Mouse (Mus musculus) kidney, embryonic 16.5 days (tissue): ENCODE results near the gene Serinc5. TPM values are rescaled to one million over a fixed set of nuclear protein-coding genes. Genes with fewer than 3 reads are reported as not detected.

Experiments
- ATAC-seq: fragments of 200-750 bp; cut with Nextera tagmentation; 2 replicates; pipeline ENCODE4 v1.8.0; 2017; ENCODE audit warnings: moderate TSS enrichment; ENCODE audit not compliant: low FRiP score, low TSS enrichment
- H3K27ac ChIP-seq: fragments of 300-500 bp; sonication (generic); 2 replicates; pipeline ENCODE4 v1.5.1; 2014; ENCODE audit warnings: low read length
- H3K27me3 ChIP-seq: fragments of 300-500 bp; sonication (generic); 2 replicates; pipeline ENCODE4 v1.6.1; 2014; ENCODE audit warnings: low read length, control low read depth, mixed read lengths; ENCODE audit not compliant: insufficient read depth
- H3K36me3 ChIP-seq: fragments of 300-500 bp; sonication (generic); 2 replicates; pipeline ENCODE4 v1.6.1; 2014; ENCODE audit warnings: low read length, control low read depth, mixed read lengths; ENCODE audit not compliant: insufficient read depth
- H3K4me1 ChIP-seq: fragments of 300-500 bp; sonication (generic); 2 replicates; pipeline ENCODE4 v1.6.1; 2014; ENCODE audit warnings: low read length, control low read depth, mixed read lengths; ENCODE audit not compliant: insufficient read depth
- H3K4me2 ChIP-seq: fragments of 300-500 bp; sonication (generic); replicated peaks from 2 replicates; pipeline ENCODE4 v1.6.1; 2014; ENCODE audit warnings: low read depth, low read length
- H3K4me3 ChIP-seq: fragments of 300-500 bp; sonication (generic); 2 replicates; pipeline ENCODE4 v1.5.1; 2014; ENCODE audit warnings: mild to moderate bottlenecking, low read length
- H3K9ac ChIP-seq: fragments of 300-500 bp; sonication (generic); replicated peaks from 2 replicates; pipeline ENCODE4 v1.6.1; 2014; ENCODE audit warnings: low read length
- H3K9me3 ChIP-seq: fragments of 300-500 bp; sonication (generic); 2 replicates; pipeline ENCODE4 v1.6.1; 2016; ENCODE audit warnings: low read length, control low read depth
- WGBS: fragments of 180-500 bp; shearing (Covaris S2); extraction: QIAGEN DNeasy Blood & Tissue Kit; methylation state at CpG from one replicate; pipeline ENCODE4 v1.1.7; 2014; 5-methylcytosine and 5-hydroxymethylcytosine counted together
- polyA plus RNA-seq: library from polyadenylated mRNA; unstranded; fragments of >200 nt; fragmentation: Nextera tagmentation; extraction: Ambion mirVana; gene quantifications from 2 replicates; pipeline ENCODE4 v1.2.1, GENCODE M21; 2015

Serinc5 gene
- polyA plus RNA-seq, 1 experiment from 2014 or later = 19.7 TPM

DNA sequence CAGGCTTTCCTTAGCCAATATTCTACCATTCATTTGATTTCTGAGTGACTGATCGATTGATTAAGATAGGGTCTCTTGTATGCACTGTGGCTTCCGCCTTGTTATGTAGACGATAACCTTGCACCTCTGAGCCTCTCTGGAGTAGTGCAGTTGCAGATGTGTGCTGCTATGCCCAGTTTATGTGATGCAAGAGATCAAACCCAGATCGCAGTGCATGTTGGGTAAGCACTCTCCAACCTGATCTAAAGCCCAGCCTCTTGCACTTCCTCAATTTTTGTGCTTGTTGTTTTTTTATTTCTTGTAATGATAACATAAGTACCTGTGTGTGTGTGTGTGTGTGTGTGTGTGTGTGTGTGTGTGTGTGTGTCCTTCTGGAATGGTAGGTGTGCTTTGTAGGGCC lies 132.0 kb downstream of the Serinc5 start:
- H3K4me3 ChIP-seq = no peak overlapping the region
- H3K9ac ChIP-seq = no peak overlapping the region
- WGBS = 89% methylated on average over 4 of the region's 4 CpGs
- no peaks in the 10 kb centered on the region for H3K4me1 ChIP-seq
- H3K9me3 ChIP-seq = peaks cover 3% of the 10 kb centered on the region; the same call in 1 of the 2 replicates
- no peak; the same call in 1 of the 2 replicates for ATAC-seq
- H3K36me3 ChIP-seq = no peaks in the 10 kb centered on the region
- H3K4me2 ChIP-seq = no peak overlapping the region
- H3K27me3 ChIP-seq = no peaks in the 10 kb centered on the region
- H3K27ac ChIP-seq = no peak overlapping the region

DNA sequence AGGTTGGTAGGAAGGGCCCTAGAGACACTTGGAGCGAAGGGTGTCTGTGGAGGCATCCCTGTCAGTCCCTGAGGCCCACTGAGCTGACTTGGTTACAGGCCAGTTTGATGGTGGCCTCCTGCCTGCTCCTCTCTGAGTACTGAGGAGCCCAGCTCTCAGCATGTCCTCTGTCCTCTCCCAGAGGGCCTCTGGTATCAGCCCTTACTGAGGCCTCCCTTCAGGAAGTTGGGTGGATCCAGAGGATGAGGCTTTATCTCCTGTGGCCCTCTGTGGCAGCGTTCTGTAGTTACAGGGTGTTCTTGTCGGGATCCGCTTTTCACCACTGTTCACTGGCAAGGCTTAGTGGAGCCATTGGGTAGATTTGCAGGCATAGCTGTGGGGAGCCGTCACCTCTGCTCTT lies 132.4 kb downstream of the Serinc5 start:
- Histone ChIP-seq H3K9me3 (peaks cover 3% of the 10 kb centered on the region; the same call in 1 of the 2 replicates), H3K36me3 (no peaks in the 10 kb centered on the region), H3K4me2 (no peak overlapping the region), H3K27ac (no peak overlapping the region), H3K4me1 (no peaks in the 10 kb centered on the region), H3K9ac (no peak overlapping the region), H3K27me3 (no peaks in the 10 kb centered on the region), H3K4me3 (no peak overlapping the region)
- WGBS = 79% methylated on average over 5 of the region's 5 CpGs
- ATAC-seq = no peak

DNA sequence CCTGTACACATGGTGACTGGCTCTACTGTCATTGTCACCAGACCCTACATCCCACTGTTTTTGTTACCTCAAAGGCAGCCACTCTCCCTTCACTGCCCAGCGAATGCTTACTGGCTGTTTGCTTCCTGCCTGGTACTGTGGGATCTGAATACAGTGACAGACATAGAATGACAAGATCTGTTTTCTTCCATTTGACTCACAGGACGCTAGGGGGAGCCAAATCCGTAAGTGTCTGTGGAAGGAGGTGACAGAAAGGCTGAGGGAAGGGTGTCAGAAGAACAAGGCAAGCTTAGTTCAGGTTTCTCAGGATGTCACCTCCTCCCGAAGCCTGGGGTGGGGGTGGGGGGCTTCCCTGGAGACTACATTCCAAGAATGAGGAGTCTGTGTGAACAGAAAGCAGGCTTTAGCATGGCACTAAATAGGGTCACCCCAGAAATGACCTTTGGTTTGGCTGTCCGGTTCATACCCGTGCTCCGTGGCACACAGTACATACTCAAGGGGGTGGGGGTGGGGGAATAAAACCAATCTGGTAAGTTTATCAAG lies 140.2 kb downstream of the Serinc5 start:
- WGBS = 12% methylated on average over 7 of the region's 7 CpGs
- no peak overlapping the region for H3K4me3 ChIP-seq
- 0 out of 2 replicates have a peak, but pooled peaks cover 4% of the 10 kb centered on the region for H3K4me1 ChIP-seq
- no peak overlapping the region for H3K9ac ChIP-seq
- H3K36me3 ChIP-seq = no peaks in the 10 kb centered on the region
- ATAC-seq = peak; percentile 78
- H3K27ac ChIP-seq = no peak overlapping the region
- H3K9me3 ChIP-seq = peaks cover 3% of the 10 kb centered on the region; the same call in 1 of the 2 replicates
- H3K4me2 ChIP-seq = no peak overlapping the region; the same call in 1 of the 2 replicates
- H3K27me3 ChIP-seq = no peaks in the 10 kb centered on the region

DNA sequence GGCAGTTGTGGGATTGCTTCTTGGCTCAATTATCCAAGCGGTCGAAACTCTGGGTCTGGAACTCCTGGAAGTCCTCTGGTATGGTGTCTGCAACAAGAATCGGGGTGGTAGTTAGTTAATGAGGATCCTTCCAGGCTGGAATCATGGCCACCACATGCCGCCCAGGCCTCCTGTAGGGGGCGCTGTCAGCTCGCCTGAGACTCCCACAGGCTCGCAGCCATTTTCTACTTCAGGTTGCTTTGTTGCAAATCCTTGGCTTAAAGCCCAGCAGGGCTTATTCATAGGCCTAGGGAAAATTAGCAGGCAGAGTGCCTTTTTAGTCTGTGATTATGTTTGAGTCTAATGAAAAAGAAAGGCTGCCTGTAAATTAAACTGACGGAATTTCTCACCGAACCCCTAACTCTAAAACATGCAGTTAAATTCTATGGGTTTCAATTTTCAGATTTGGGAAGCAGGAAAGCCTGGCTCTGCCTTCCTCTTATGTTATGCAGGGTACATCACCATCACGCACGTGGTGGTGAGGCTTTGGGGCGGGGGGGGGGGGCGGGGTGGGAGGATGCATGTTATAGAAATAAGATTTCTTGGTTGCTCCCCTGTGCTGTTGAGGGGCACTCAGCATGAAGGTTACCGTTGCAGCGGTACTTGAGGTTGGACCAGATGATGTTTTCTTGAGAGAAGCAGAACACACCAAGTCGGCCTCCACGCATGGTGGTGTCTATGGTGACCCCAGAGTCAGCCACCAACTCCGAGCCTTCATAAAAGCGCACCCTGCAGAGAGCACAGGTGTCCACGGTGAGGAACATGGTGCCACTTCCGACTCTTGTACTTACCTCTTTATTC lies 141.1 kb downstream of the Serinc5 start:
- Histone ChIP-seq H3K36me3 (no peaks in the 10 kb centered on the region), H3K4me2 (no peak overlapping the region), H3K4me1 (0 out of 2 replicates have a peak, but pooled peaks cover 4% of the 10 kb centered on the region), H3K27me3 (no peaks in the 10 kb centered on the region), H3K27ac (no peak overlapping the region), H3K9ac (no peak overlapping the region), H3K4me3 (no peak overlapping the region), H3K9me3 (peaks cover 3% of the 10 kb centered on the region; the same call in 1 of the 2 replicates)
- peak; percentile 56; the same call in 1 of the 2 replicates for ATAC-seq
- WGBS = 66% methylated on average over 21 of the region's 21 CpGs

DNA sequence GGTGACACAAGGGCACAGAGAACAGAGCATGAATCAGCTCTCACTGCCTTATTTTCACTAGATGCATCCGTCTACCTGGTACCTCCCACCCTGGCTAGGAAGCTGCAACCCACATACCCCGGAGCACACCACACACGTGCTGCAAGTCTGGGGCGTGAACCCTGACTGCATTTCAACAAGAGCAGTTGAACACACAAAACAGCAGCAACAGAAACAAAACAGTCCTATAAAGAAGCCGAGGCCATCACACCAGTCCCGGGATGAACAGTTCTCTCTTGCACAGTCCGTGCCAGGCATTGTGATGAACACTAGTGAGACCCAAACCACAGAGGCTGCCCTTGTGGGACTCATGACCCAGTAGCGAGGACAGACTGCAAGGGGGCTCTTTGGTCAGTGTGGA lies 142.8 kb downstream of the Serinc5 start:
- Histone ChIP-seq H3K27me3 (no peaks in the 10 kb centered on the region), H3K4me1 (0 out of 2 replicates have a peak, but pooled peaks cover 4% of the 10 kb centered on the region), H3K36me3 (no peaks in the 10 kb centered on the region), H3K27ac (no peak overlapping the region), H3K9ac (no peak overlapping the region), H3K4me3 (no peak overlapping the region), H3K9me3 (no peaks in the 10 kb centered on the region), H3K4me2 (no peak overlapping the region)
- WGBS = 88% methylated on average over 8 of the region's 8 CpGs
- ATAC-seq = no peak

DNA sequence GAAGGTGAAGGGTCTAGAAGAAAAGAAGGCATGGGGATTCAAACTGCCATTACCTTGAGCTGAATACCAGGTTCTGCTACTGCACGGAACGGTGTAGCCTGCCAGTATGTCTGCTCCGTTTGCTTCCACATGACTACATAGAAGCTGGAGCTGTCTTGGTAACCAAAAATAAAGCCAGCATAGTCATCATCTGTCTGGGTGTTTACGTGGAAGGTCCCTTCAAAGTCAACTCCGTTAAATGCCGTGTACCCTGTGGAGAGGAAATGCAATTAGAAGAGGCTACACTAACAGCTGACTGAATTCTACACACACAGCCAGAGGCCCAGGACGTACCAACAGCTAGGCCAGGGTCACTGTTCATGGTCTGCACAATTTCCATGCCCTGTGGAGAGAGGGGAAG lies 144.1 kb downstream of the Serinc5 start:
- Histone ChIP-seq H3K4me3 (no peak overlapping the region), H3K9me3 (no peaks in the 10 kb centered on the region), H3K9ac (no peak overlapping the region), H3K27me3 (no peaks in the 10 kb centered on the region), H3K27ac (no peak overlapping the region), H3K4me1 (0 out of 2 replicates have a peak, but pooled peaks cover 4% of the 10 kb centered on the region), H3K4me2 (no peak overlapping the region), H3K36me3 (no peaks in the 10 kb centered on the region)
- 83% methylated on average over 7 of the region's 7 CpGs for WGBS
- ATAC-seq = no peak

DNA sequence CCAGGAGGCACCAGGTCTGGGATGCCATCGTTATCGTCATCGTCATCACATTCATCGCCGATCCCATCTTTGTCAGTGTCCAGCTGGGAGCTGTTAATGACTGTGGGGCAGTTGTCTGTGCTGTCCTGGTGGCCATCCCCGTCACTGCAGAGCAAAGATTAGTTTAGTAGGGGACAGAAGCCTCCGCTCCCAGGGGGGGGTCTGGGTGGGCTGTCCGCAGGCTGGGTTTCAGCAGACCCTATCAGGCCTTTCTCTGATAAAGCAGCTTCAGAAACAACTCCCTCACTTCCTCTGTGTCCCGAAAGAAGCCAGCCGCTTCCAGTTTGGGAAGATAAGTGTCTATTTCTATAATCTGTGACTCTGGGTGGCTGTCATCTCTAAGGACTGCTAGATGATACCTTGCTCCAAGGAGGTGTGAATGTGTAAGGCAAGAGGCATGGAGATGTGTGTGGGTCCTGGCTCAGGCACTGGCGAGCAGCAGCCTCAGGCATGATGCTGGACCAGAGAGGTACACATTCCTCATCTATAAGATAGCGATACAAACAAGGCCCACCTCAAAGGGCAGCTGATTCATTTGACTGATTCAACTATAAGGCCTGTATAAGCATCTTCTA lies 147.2 kb downstream of the Serinc5 start:
- no peak overlapping the region for H3K4me3 ChIP-seq
- H3K9ac ChIP-seq = no peak overlapping the region
- no peaks in the 10 kb centered on the region for H3K4me1 ChIP-seq
- H3K4me2 ChIP-seq = no peak overlapping the region
- no peaks in the 10 kb centered on the region for H3K27me3 ChIP-seq
- H3K9me3 ChIP-seq = no peaks in the 10 kb centered on the region
- H3K27ac ChIP-seq = no peak overlapping the region
- WGBS = 78% methylated on average over 12 of the region's 12 CpGs
- H3K36me3 ChIP-seq = no peaks in the 10 kb centered on the region
- ATAC-seq = no peak

DNA sequence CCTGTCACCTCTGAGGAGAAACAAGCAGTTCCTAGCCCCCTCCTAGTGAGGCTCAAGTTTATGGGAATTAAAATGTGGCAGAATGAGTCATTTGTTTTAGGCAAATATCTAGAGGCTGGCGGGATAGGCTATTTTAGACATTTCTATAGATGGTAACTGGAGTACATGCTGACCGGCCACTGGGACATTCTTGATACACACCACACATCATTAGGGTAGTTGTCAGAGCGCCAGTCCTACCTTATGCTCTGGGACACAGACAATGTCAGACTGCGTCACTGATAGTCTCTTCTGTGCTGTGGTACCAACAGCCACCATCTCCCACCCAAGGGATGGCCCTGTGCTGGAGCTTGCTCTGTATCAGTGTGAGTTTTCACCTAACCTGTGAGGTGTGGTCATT lies 148.2 kb downstream of the Serinc5 start:
- no peak overlapping the region for H3K9ac ChIP-seq
- H3K4me3 ChIP-seq = no peak overlapping the region
- no peaks in the 10 kb centered on the region for H3K9me3 ChIP-seq
- H3K4me2 ChIP-seq = no peak overlapping the region
- H3K27me3 ChIP-seq = no peaks in the 10 kb centered on the region
- no peaks in the 10 kb centered on the region for H3K4me1 ChIP-seq
- no peak for ATAC-seq
- H3K27ac ChIP-seq = no peak overlapping the region
- H3K36me3 ChIP-seq = no peaks in the 10 kb centered on the region
- 91% methylated on average over 4 of the region's 4 CpGs for WGBS

DNA sequence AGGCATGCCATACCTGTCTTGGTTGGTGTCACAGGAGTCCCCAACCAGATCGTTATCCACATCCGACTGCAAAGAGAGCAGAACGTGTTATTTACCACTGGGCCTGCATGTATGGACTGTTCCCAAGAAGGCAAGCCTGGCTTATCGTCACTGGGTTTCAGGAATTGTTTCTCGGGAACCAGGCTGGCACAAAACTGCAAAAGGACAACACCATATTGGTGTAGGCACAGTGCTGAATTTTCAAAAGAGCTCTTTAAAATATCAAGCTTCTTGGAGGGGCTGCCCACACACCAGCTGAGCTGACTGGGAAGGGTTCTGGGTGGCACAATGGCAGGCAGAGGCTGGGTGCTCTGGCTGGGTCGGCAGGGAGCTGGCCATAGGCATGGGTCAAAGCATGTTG lies 149.6 kb downstream of the Serinc5 start:
- no peak for ATAC-seq
- Histone ChIP-seq H3K4me3 (no peak overlapping the region), H3K4me2 (no peak overlapping the region), H3K36me3 (no peaks in the 10 kb centered on the region), H3K9ac (no peak overlapping the region), H3K9me3 (no peaks in the 10 kb centered on the region), H3K27me3 (no peaks in the 10 kb centered on the region), H3K27ac (no peak overlapping the region), H3K4me1 (no peaks in the 10 kb centered on the region)
- 89% methylated on average over 6 of the region's 6 CpGs for WGBS
